Mouse (Mus musculus): Measurements from ENCODE around the gene Rabgef1. TPM values are rescaled to one million over a fixed set of nuclear protein-coding genes. Genes with fewer than 3 reads are reported as not detected.

The Rabgef1 gene
- total RNA-seq, 1 experiment, result 17.0 TPM

DNA sequence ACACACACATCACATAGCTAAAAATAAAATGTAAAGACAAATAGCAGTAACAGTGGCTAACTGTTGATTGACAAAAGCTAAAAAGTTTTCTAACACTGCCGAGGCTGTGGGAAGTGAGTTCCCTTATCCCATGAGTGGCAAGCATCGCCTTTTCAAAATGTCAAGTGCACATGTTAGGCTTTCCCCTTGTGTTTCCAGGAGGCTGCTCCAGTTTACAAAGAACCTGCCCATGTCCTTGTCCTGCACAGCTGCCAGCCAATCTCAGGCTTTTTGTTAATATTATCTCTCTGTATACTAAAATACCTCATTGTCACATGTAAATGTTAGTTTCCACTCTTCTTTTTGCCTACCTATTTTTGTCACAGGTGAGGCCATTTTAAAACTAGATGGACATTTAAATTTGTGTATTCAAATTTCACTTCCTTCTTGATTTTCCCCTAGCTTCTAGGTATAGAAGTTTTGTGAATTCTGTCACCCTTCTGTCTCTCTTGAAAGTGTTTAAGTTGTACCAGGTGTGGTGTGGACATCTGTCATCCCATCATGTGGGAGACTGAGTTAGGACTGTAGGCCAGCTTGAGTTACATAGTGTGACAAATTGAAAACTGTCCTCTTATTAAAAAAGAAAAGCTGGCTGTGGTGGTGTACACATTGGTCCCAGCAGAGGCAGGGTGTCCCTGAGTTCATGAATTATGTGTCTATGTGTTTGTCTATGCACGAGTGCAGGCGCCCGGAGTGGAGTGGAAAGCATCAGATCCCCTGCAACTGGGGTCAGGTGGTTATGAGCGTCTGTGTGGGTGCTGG lies 10.3 kb downstream of the Rabgef1 start:
- no peak overlapping the region for H3K27ac ChIP-seq (ENCODE audit: insufficient read depth, low read depth, low read length, poor library complexity, severe bottlenecking)
- in situ Hi-C loops (cut with MboI; ENCODE audit: low sequenced_read_pairs in 2 of 2, unreplicated experiment in 2 of 2), result no loop called here
- TF ChIP-seq CHD2 (IDR thresholded peaks at IDR 0.05; ENCODE audit: low read depth, low read length) (no peak), HCFC1 (IDR thresholded peaks at IDR 0.05; ENCODE audit: borderline replicate concordance, insufficient read depth, low read length) (no peak), ZC3H11A (IDR thresholded peaks at IDR 0.05; ENCODE audit: borderline replicate concordance, low read depth, low read length) (no peak), MAFK (IDR thresholded peaks at IDR 0.05; ENCODE audit: insufficient read depth, low read depth, low read length) (no peak), ZNF384 (IDR thresholded peaks at IDR 0.05; ENCODE audit: low read depth, low read length) (no peak)
- no peaks in the 10 kb centered on the region for H3K9me3 ChIP-seq (ENCODE audit: control insufficient read depth, insufficient read depth, low read depth, low read length)
- H3K9ac ChIP-seq (ENCODE audit: insufficient read depth, low read depth, low read length, poor library complexity, severe bottlenecking), result 0 out of 2 replicates have a peak overlapping the region, but pooled peaks have one; percentile 24
- no peak overlapping the region for H3K4me3 ChIP-seq (ENCODE audit: insufficient read depth in 1 of 2, low read depth in 1 of 2, low read length in 2 of 2, poor library complexity in 1 of 2, severe bottlenecking in 1 of 2)
- no peaks in the 10 kb centered on the region for H3K36me3 ChIP-seq (ENCODE audit: control insufficient read depth, insufficient read depth, low read length, poor library complexity, severe bottlenecking)
- H3K4me1 ChIP-seq (ENCODE audit: control insufficient read depth in 2 of 2, insufficient read depth in 2 of 2, low read length in 2 of 2, poor library complexity in 1 of 2), result peaks cover 4 to 7% of the 10 kb centered on the region in 2 experiments; a peak in 3 of 4 replicates
- DNase-seq (ENCODE audit: low read depth, low spot score), result no peak

DNA sequence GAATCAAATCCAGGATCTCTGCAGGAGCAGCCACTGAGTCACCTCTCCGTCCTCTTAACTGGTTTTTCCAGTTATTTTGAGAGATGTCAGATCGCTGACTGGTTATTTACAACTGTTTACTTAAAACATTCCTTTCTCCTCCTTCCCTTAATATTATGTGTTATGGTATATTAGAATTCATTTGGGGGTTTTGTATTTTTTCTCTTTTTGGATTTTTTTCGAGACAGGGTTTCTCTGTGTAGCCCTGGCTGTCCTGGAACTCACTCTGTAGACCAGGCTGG lies 10.9 kb downstream of the Rabgef1 start:
- no peak for DNase-seq (ENCODE audit: low read depth, low spot score)
- Histone ChIP-seq H3K36me3 (ENCODE audit: control insufficient read depth, insufficient read depth, low read length, poor library complexity, severe bottlenecking) (no peaks in the 10 kb centered on the region), H3K4me3 (ENCODE audit: insufficient read depth in 1 of 2, low read depth in 1 of 2, low read length in 2 of 2, poor library complexity in 1 of 2, severe bottlenecking in 1 of 2) (no peak overlapping the region), H3K9ac (ENCODE audit: insufficient read depth, low read depth, low read length, poor library complexity, severe bottlenecking) (no peak overlapping the region), H3K9me3 (ENCODE audit: control insufficient read depth, insufficient read depth, low read depth, low read length) (no peaks in the 10 kb centered on the region), H3K27ac (ENCODE audit: insufficient read depth, low read depth, low read length, poor library complexity, severe bottlenecking) (no peak overlapping the region), H3K4me1 (ENCODE audit: control insufficient read depth in 2 of 2, insufficient read depth in 2 of 2, low read length in 2 of 2, poor library complexity in 1 of 2) (peaks cover 5 to 9% of the 10 kb centered on the region in 2 experiments; a peak in 3 of 4 replicates)
- TF ChIP-seq HCFC1 (IDR thresholded peaks at IDR 0.05; ENCODE audit: borderline replicate concordance, insufficient read depth, low read length) (no peak), CHD2 (IDR thresholded peaks at IDR 0.05; ENCODE audit: low read depth, low read length) (no peak)
- in situ Hi-C loops (cut with MboI; ENCODE audit: low sequenced_read_pairs in 2 of 2, unreplicated experiment in 2 of 2), result no loop called here

DNA sequence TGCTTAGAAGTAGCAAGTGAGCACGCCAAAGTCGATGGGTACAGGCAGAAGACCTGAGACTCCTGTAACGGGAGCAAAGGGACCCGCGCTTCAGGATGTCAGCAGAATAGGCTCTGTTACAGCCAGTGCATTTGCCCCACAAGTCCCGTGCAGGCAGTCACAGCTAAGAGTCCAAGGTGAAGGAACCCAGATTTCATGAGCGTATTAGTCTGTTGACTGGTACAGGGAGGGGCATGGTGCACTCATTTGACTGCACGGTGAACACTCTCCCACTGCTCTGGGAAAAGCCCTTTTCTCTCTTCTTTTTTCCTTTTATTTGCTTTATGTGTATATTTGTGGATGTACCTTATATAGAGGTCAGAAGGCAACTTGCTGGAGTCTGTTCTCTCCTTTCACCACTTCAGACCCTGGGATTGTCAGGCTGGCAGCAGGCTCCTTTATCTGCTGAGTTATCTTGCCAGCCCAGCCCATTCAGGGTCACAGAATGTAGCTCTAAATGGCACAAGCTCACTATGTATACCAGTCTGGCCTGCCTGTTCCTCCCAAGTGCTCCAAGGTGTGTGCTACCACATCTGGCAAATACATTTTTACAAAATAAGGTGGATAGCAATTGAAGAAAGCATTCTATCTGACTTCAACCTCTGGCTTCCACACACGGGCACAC lies 12.7 kb downstream of the Rabgef1 start:
- H3K27ac ChIP-seq (ENCODE audit: insufficient read depth, low read depth, low read length, poor library complexity, severe bottlenecking), result no peak overlapping the region
- H3K4me3 ChIP-seq (ENCODE audit: insufficient read depth in 1 of 2, low read depth in 1 of 2, low read length in 2 of 2, poor library complexity in 1 of 2, severe bottlenecking in 1 of 2), result no peak overlapping the region
- in situ Hi-C loops (cut with MboI; ENCODE audit: low sequenced_read_pairs in 2 of 2, unreplicated experiment in 2 of 2), result no loop called here
- TF ChIP-seq ZNF384 (IDR thresholded peaks at IDR 0.05; ENCODE audit: low read depth, low read length) (no peak), ZC3H11A (IDR thresholded peaks at IDR 0.05; ENCODE audit: borderline replicate concordance, low read depth, low read length) (no peak), CHD2 (IDR thresholded peaks at IDR 0.05; ENCODE audit: low read depth, low read length) (no peak)
- no peak for DNase-seq (ENCODE audit: low read depth, low spot score)
- no peak overlapping the region for H3K9ac ChIP-seq (ENCODE audit: insufficient read depth, low read depth, low read length, poor library complexity, severe bottlenecking)
- peaks cover 5 to 7% of the 10 kb centered on the region in 2 experiments; a peak in 3 of 4 replicates for H3K4me1 ChIP-seq (ENCODE audit: control insufficient read depth in 2 of 2, insufficient read depth in 2 of 2, low read length in 2 of 2, poor library complexity in 1 of 2)
- H3K9me3 ChIP-seq (ENCODE audit: control insufficient read depth, insufficient read depth, low read depth, low read length), result no peaks in the 10 kb centered on the region
- 0 out of 2 replicates have a peak, but pooled peaks cover 2% of the 10 kb centered on the region for H3K36me3 ChIP-seq (ENCODE audit: control insufficient read depth, insufficient read depth, low read length, poor library complexity, severe bottlenecking)

DNA sequence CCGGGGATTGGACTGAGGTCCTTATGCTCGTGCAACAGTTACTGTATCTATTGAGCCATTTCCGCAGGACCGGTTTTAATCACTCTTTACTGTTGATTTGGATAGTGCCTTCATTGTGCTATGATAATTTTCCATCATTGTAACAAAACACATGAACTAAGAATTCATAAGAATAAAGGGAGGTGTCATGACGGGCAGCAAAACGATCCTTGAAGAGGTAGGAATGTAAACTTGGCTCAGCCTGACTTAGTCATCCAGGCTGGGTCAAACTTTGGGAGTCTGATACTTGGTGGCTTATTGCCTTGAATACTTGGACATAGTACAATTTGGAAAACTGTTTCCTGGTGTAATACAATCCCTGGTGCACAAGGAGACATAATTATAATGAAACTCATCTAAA lies 13.7 kb downstream of the Rabgef1 start:
- DNase-seq (ENCODE audit: low read depth, low spot score), result no peak
- peaks cover 5 to 7% of the 10 kb centered on the region in 2 experiments; a peak in 3 of 4 replicates for H3K4me1 ChIP-seq (ENCODE audit: control insufficient read depth in 2 of 2, insufficient read depth in 2 of 2, low read length in 2 of 2, poor library complexity in 1 of 2)
- H3K27ac ChIP-seq (ENCODE audit: insufficient read depth, low read depth, low read length, poor library complexity, severe bottlenecking), result no peak overlapping the region
- in situ Hi-C loops (cut with MboI; ENCODE audit: low sequenced_read_pairs in 2 of 2, unreplicated experiment in 2 of 2), result no loop called here
- H3K36me3 ChIP-seq (ENCODE audit: control insufficient read depth, insufficient read depth, low read length, poor library complexity, severe bottlenecking), result 0 out of 2 replicates have a peak, but pooled peaks cover 2% of the 10 kb centered on the region
- H3K9me3 ChIP-seq (ENCODE audit: control insufficient read depth, insufficient read depth, low read depth, low read length), result no peaks in the 10 kb centered on the region
- H3K4me3 ChIP-seq (ENCODE audit: insufficient read depth in 1 of 2, low read depth in 1 of 2, low read length in 2 of 2, poor library complexity in 1 of 2, severe bottlenecking in 1 of 2), result no peak overlapping the region
- no peak overlapping the region for H3K9ac ChIP-seq (ENCODE audit: insufficient read depth, low read depth, low read length, poor library complexity, severe bottlenecking)
- TF ChIP-seq ZNF384 (IDR thresholded peaks at IDR 0.05; ENCODE audit: low read depth, low read length) (no peak), MAFK (IDR thresholded peaks at IDR 0.05; ENCODE audit: insufficient read depth, low read depth, low read length) (no peak), ZC3H11A (IDR thresholded peaks at IDR 0.05; ENCODE audit: borderline replicate concordance, low read depth, low read length) (no peak), HCFC1 (IDR thresholded peaks at IDR 0.05; ENCODE audit: borderline replicate concordance, insufficient read depth, low read length) (no peak), CHD2 (IDR thresholded peaks at IDR 0.05; ENCODE audit: low read depth, low read length) (no peak)
